Mouse (Mus musculus): ENCODE measurements around the gene Nags. TPM values are rescaled to one million over a fixed set of nuclear protein-coding genes. Genes with fewer than 3 reads are reported as not detected.

Gene Nags
- total and polyA plus RNA-seq, 3 experiments = 5.4 to 9.7 TPM; not detected in 1

GRCm38 (mm10) chr11:102137625-102138446 is 7.5 kb upstream of the Nags start:
- no peaks in the 10 kb centered on the region; a peak in 2 of 4 replicates for H3K27me3 ChIP-seq (ENCODE audit: control insufficient read depth in 1 of 2, insufficient read depth in 2 of 2, low read length in 2 of 2)
- H3K79me2 ChIP-seq (ENCODE audit: control insufficient read depth, insufficient read depth, low read length, poor library complexity) = no peaks in the 10 kb centered on the region
- no peaks in the 10 kb centered on the region for H3K9me3 ChIP-seq (replicated peaks; ENCODE audit: insufficient read depth, low read length)
- peak overlapping the region; percentile 63 for H3K9ac ChIP-seq (ENCODE audit: control insufficient read depth, low read depth, low read length, poor library complexity, severe bottlenecking)
- peak overlapping the region; percentile 59 to 82 for H3K4me3 ChIP-seq (ENCODE audit: control insufficient read depth in 1 of 2, insufficient read depth in 1 of 2, low read depth in 2 of 2, low read length in 2 of 2)
- H3K27ac ChIP-seq (ENCODE audit: control insufficient read depth, low read depth, low read length) = peak overlapping the region; percentile 69
- peaks cover 2 to 5% of the 10 kb centered on the region in 2 experiments; a peak in 1 of 4 replicates for H3K4me1 ChIP-seq (ENCODE audit: control insufficient read depth in 1 of 2, insufficient read depth in 2 of 2, low read length in 2 of 2)
- no peaks in the 10 kb centered on the region; a peak in 1 of 4 replicates for H3K36me3 ChIP-seq (ENCODE audit: control insufficient read depth in 1 of 2, insufficient read depth in 2 of 2, low read length in 2 of 2)
- peak; percentile 94 for DNase-seq (ENCODE audit: low read depth, low spot score)
- TF ChIP-seq ZNF384 (IDR thresholded peaks at IDR 0.05; ENCODE audit: low read depth, low read length) = 0 out of 2 replicates have a peak, but pooled peaks have one; percentile 2
- TF ChIP-seq BHLHE40 (IDR thresholded peaks at IDR 0.05; ENCODE audit: borderline replicate concordance, low read depth, low read length) = no peak
- no peak for TF ChIP-seq USF2 (IDR thresholded peaks at IDR 0.05; ENCODE audit: borderline replicate concordance in 1 of 2, insufficient read depth in 1 of 2, low read depth in 1 of 2, low read length in 2 of 2)
- peak; percentile 60 for TF ChIP-seq NRF1 (IDR thresholded peaks at IDR 0.05; ENCODE audit: insufficient read depth, low read depth, low read length, poor library complexity, severe bottlenecking)
- TF ChIP-seq TAL1 (IDR thresholded peaks at IDR 0.05; ENCODE audit: low read length) = no peak
- TF ChIP-seq CHD2 (IDR thresholded peaks at IDR 0.05; ENCODE audit: low read length) = no peak
- peak; percentile 66; the same call in 1 of the 2 replicates for TF ChIP-seq MAX (IDR thresholded peaks at IDR 0.05; ENCODE audit: low read length)
- peak; percentile 92 for TF ChIP-seq CHD1 (IDR thresholded peaks at IDR 0.05; ENCODE audit: low read depth, low read length)
- peak; percentile 51; the same call in 1 of the 2 replicates for TF ChIP-seq HCFC1 (IDR thresholded peaks at IDR 0.05; ENCODE audit: low read depth, low read length)
- TF ChIP-seq UBTF (IDR thresholded peaks at IDR 0.05; ENCODE audit: borderline replicate concordance, insufficient read depth, low read depth, low read length) = no peak
- TF ChIP-seq E2F4 (IDR thresholded peaks at IDR 0.05; ENCODE audit: borderline replicate concordance, low read depth, low read length) = no peak
- TF ChIP-seq POLR2A (IDR thresholded peaks at IDR 0.05; ENCODE audit: control insufficient read depth in 1 of 2, insufficient read depth in 1 of 2, low read depth in 1 of 2, low read length in 2 of 2, poor library complexity in 1 of 2) = no peak
- peak; percentile 58 for TF ChIP-seq SIN3A (IDR thresholded peaks at IDR 0.05; ENCODE audit: low read length)
- TF ChIP-seq MEF2A (IDR thresholded peaks at IDR 0.05; ENCODE audit: extremely low read depth, insufficient replicate concordance, low read depth, low read length, poor library complexity, severe bottlenecking) = no peak
- no peak for TF ChIP-seq MAFK (IDR thresholded peaks at IDR 0.05; ENCODE audit: borderline replicate concordance, low read depth, low read length)
- TF ChIP-seq RCOR1 (IDR thresholded peaks at IDR 0.05; ENCODE audit: low read depth, low read length) = no peak; the same call in 1 of the 2 replicates
- peak in 1 of 2 experiments; percentile 42; a peak in 1 of 4 replicates for TF ChIP-seq EP300 (IDR thresholded peaks at IDR 0.05; ENCODE audit: low read depth in 1 of 2, low read length in 2 of 2)
- peak; percentile 38; the same call in 1 of the 2 replicates for TF ChIP-seq TCF12 (IDR thresholded peaks at IDR 0.05; ENCODE audit: low read depth, low read length)
- peak; percentile 98 for TF ChIP-seq TBP (IDR thresholded peaks at IDR 0.05; ENCODE audit: low read depth, low read length)
- TF ChIP-seq ELF1 (IDR thresholded peaks at IDR 0.05; ENCODE audit: low read depth, low read length) = peak; percentile 56
- TF ChIP-seq JUND (IDR thresholded peaks at IDR 0.05; ENCODE audit: low read depth, low read length) = no peak
- no peak for TF ChIP-seq GABPA (IDR thresholded peaks at IDR 0.05; ENCODE audit: low read depth, low read length)
- TF ChIP-seq USF1 (IDR thresholded peaks at IDR 0.05; ENCODE audit: low read depth, low read length) = no peak
- no peak for TF ChIP-seq ZMIZ1 (IDR thresholded peaks at IDR 0.05; ENCODE audit: low read depth, low read length)
- TF ChIP-seq CTCF (IDR thresholded peaks at IDR 0.05 in 2 of 3, conservative IDR thresholded peaks at IDR 0.05 in 1 of 3; ENCODE audit: control insufficient read depth in 1 of 3, insufficient read depth in 1 of 3, low read depth in 2 of 3, low read length in 3 of 3, poor library complexity in 1 of 3, severe bottlenecking in 1 of 3) = peak in 2 of 3 experiments; percentile 15 to 17; a peak in 2 of 6 replicates
- TF ChIP-seq ZKSCAN1 (IDR thresholded peaks at IDR 0.05; ENCODE audit: low read depth, low read length) = 0 out of 2 replicates have a peak, but pooled peaks have one; percentile 33
- TF ChIP-seq MAZ (IDR thresholded peaks at IDR 0.05; ENCODE audit: low read depth, low read length) = 0 out of 2 replicates have a peak, but pooled peaks have one; percentile 34
- peak; percentile 54; the same call in 1 of the 2 replicates for TF ChIP-seq ETS1 (IDR thresholded peaks at IDR 0.05; ENCODE audit: low read depth, low read length)
- TF ChIP-seq MXI1 (IDR thresholded peaks at IDR 0.05; ENCODE audit: low read depth, low read length) = peak; percentile 74
- no peak for TF ChIP-seq MYB (IDR thresholded peaks at IDR 0.05; ENCODE audit: low read depth, low read length)
- TF ChIP-seq GATA1 (IDR thresholded peaks at IDR 0.05; ENCODE audit: low read depth, low read length) = peak; percentile 68
- no peak for TF ChIP-seq RAD21 (IDR thresholded peaks at IDR 0.05; ENCODE audit: low read depth, low read length)
- peak; percentile 36; the same call in 1 of the 2 replicates for TF ChIP-seq ZC3H11A (IDR thresholded peaks at IDR 0.05; ENCODE audit: low read depth, low read length)
- TF ChIP-seq POLR2AphosphoS2 (IDR thresholded peaks at IDR 0.05; ENCODE audit: low read length) = no peak

Measured in MEL (cell line).